Mouse (Mus musculus) cerebellum, adult 11 months (tissue): ENCODE measurements around the gene Zfp292.

Source experiments
- DNase-seq: peaks from one replicate; pipeline ENCODE4 v3.0.0; 2022

Zfp292 gene

DNA sequence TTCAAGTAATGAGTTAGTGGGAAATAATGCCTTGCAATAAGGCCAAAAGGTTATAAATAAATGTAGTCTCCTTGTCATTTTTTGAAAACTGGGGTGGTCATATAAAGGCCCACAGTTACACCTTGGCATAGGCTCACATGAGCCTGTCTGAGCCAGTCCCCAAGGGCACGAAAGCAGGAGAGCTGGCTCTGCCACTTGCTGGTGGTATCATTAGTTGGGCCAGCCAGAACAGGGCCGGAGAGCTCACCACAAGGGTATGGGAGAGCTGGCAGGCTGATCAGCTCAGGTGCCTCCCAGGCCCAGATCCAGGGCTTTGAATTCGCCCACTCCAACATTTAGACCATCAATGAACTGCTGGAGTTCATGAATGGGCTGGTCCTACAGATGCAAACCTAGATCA is 96.3 kb downstream of the Zfp292 start:
- no peak for DNase-seq

DNA sequence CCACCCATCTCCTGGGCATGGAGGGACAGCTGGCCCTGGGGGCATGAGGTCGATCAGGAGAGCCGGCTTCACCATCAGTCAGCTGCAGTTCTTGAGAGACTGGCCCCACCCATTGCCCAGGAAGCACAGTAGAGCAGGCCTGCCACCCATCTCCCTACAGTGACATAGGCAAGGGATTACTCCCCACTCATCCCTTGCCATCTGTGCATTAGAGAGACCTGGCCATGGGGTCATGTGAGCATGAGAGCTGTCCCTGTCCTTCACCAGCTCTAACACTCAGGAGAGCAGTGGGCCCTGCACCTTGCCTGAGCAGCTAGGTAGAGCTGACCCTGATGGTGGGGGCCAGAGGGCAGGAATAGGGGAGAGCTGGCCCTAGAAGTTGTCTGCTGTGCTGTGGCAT is 97.1 kb downstream of the Zfp292 start:
- DNase-seq, result no peak

DNA sequence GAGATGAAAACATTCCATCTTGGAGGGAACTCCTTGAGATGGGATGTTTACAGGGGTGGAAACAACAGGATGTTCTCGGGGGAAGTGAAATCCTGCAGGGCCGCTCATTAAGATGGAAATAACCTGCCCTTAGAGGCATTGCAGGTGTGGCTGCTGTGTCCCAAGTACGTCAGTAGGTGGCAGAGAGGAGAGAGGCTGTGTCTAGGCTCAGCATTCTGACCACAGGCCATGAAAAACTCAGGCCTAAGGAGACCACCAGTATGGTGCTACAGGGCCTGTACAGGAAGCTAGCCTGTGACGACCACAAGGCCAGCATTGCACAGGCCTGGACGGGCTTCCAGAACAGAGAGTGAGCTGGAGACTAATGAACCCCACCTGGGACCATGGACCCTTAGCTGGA is 97.9 kb downstream of the Zfp292 start:
- DNase-seq, result no peak

DNA sequence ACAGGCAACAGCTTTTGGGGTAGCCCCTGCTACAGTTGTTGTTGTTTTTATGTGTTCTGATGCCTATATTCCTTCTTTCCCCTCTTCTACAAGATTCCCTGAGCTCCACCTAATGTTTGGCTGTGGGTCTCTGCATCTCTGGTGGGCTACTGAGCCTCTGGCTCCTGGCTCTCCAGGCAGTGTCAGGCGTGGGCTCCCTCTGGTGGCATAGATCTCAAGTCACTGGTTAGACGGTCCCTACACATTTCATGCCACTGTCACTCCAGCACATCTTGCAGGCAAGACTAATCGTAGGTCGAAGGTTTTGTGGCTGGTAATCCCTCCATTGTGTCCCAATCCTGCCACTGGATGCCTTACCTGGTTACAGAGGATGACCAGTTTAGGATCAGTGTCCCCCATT is 100.0 kb downstream of the Zfp292 start:
- DNase-seq, result no peak

DNA sequence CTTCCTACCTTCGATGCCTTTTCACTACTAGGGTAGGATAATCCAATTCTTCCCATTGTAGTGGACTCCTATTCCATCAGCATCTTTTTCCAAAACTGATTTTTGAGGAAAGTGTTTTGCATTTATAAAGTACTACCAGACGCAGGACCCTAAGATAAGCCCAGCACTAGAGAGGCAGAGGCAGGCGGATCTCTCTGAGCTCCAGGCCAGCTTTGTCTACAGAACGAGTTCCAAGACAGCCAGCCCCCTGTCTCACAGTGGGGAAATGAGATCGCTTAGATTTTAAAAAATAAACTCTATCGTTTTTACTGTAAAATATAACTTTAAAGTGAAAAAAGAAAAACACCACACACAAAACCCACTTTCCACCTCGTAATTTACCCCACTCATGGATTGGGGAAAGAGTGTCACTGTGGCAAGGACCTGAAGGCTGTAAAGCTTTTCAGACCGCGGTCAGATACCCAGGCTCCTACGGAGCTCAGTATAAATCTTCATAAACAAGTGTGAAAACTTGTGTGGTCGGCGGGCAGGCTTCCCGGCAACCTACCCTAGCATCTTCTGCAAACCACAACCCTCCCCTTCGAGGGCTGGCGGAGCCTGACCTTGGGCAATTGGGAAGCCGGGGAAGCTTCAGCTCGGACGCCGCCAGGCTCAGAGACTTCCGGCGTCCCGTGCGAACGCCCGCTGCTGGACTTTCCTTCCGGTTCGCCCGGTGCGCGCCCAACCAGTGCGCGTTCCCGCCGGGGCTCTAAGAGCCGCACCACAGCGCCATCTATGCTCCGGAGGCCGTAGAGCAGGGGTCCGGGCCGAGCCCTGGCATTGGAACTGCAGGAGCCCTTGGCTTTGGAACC is 104.9 kb downstream of the Zfp292 start, which contains the start of gene Smim8:
TSS of gene Smim8 (minus strand) at position 747 of the 851 bp plus-strand sequence.
- peak; percentile 88 for DNase-seq

DNA sequence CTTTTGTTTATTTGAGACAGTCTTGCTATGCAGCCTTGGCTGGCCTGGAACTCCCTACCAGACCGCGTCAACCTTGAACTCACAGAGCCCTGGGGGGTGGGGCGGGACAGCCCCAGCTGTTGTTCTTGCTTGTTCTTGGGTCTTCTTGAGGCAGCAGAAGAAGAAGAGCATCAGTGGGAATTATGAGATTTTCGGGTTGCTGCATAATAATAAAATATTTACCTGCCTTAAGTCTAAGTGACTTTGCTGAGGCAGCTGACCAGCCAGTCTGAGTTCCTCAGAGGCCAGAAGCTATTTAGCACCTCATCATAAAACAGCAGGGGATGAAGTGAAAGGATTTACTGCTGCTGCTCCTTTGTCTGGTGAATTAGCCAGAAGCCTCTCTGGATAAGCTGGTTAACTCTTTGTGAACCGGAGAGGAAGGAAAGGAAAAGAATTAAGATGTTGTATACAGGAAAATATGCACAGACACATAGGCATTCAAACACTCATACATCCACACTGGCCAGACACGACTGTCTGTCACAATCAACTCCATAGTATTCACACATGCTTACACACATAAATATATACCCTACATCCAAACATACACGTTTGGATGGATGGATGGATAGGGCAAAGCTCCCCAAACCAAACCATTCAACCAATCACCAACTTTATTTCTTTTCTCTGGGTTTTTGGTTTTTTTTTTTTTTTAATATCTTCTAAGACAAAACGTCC is 110.9 kb downstream of the Zfp292 start:
- no peak for DNase-seq

DNA sequence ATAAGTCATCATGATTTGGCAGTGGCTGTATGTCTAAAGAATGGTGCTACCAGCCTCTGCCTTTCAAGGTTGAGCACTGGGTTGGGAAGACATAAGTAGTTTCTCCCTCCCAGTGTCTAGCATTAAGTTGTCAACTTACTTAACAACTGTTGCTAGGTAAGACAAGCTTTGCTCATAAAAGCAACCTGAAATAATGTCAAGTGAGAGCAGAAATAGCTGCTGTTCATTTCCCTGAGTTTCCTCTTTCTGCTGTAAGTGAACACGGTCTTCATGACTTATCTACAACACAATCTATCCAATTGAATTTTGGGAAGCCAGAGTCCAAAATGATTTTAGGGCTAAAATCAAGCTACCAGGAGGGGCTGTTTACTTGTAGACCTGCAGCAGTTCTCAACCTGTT is 126.6 kb downstream of the Zfp292 start, which contains the start of gene Gm136:
TSS of gene Gm136 (minus strand) at position 101 of the 400 bp plus-strand sequence.
- no peak for DNase-seq
